Mouse (Mus musculus) erythroblast, embryonic 14.5 days (primary cell): ENCODE data around the gene Pde4b.

Experiments used
- GATA1 ChIP-seq: IDR thresholded peaks from 2 replicates; pipeline ENCODE4 v1.6.1; 2012; ENCODE audit warnings: low read length, inconsistent platforms, mixed read lengths
- TAL1 ChIP-seq: IDR thresholded peaks from 3 replicates; pipeline ENCODE4 v1.6.1; 2012; ENCODE audit warnings: low read length, inconsistent platforms, mixed read lengths

- TF ChIP-seq GATA1 (no peak), TAL1 (no peak)
Observed at GRCm38 (mm10) chr4:102102241-102102640, 14.9 kb downstream of the Pde4b start.
